9 mouse cellular contexts compared by ENCODE assay signal in the genomic region with DNA sequence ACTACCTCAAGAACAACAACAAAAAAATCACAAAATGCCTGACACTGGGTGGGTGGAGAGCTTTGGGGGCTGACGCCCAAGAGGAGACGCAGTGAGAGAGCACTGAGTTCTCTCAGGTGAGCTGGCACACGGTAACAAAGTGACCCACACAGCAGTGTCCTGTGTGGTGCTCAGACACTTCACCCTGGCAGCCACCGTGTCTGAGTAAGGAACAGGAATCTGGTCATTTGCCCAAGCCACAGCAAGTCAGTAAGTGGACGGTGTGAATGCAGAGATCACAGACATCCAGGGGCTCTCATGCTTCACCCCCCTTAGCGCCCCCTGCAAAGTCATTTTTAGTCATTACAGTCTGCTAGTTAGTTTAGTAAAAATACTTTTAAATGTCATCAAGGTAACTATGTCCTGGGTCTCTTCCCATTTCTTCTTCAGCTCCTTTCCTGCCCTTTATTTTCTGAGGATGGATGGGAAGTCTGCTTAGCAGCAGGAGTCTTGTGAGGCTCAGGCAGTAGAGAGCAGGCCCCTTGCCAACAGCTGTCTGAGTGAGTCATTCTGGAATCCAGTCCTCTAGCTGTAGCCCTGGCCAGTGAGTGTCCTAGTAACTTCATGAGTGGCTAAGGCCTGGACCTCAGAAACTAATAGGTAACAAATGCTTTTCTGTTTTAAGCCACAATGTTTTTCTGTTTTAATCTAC. TPM values are rescaled to one million over a fixed set of nuclear protein-coding genes. Genes with fewer than 3 reads are reported as not detected.
DNase-seq lines count a peak whose midpoint lies in the region; ATAC-seq and TF ChIP-seq lines count a peak whose summit lies in the region.
"Had no signal": no experiment of that assay in that cellular context is flagged by ENCODE, and none has a peak within 500 bp of the region (broad histone marks: within the 10 kb centered on the region; RNA-seq: fewer than 3 reads in every experiment).

No protein-coding gene starts in this region.

- no peak for TF ChIP-seq POLR2A in myocyte (IDR thresholded peaks at IDR 0.05; ENCODE audit: insufficient read length, low read depth)

- ATAC-seq in hindbrain, postnatal 0 days: peak; percentile 61; the same call in 1 of the 2 replicates
- no peak for ATAC-seq in hindbrain, embryonic 12.5 days (ENCODE audit: low FRiP score)
- ATAC-seq in heart, embryonic 15.5 days (replicated peaks; ENCODE audit: insufficient number of reproducible peaks, insufficient read depth, low FRiP score, low read depth): peak; percentile 66; the same call in 1 of the 2 replicates

- in situ Hi-C loops in ES-E14 (cut with MboI; ENCODE audit: low sequenced_read_pairs in 2 of 2, unreplicated experiment in 2 of 2): no loop called here

- no peak overlapping the region for H3ac ChIP-seq in myocyte (ENCODE audit: control insufficient read depth, insufficient read length)

- no peaks in the 10 kb centered on the region for H3K27me3 ChIP-seq in hindbrain, postnatal 0 days (ENCODE audit: insufficient read depth, low read length)
- H3K27me3 ChIP-seq in hindbrain, embryonic 12.5 days: no peaks in the 10 kb centered on the region
- no peaks in the 10 kb centered on the region for H3K27me3 ChIP-seq in heart, embryonic 15.5 days
- H3K27me3 ChIP-seq in myocyte (ENCODE audit: control insufficient read depth, insufficient read depth, insufficient read length): no peaks in the 10 kb centered on the region
- H3K27me3 ChIP-seq: megakaryocyte, embryonic 14.5 days had no signal

- no peaks in the 10 kb centered on the region for H3K79me2 ChIP-seq in myocyte (ENCODE audit: control insufficient read depth, insufficient read depth)

- H3K36me3 ChIP-seq in hindbrain, postnatal 0 days (ENCODE audit: insufficient read depth, low read length): peaks cover 5% of the 10 kb centered on the region; the same call in 1 of the 2 replicates
- peaks cover 41% of the 10 kb centered on the region for H3K36me3 ChIP-seq in hindbrain, embryonic 12.5 days
- peaks cover 18% of the 10 kb centered on the region for H3K36me3 ChIP-seq in ES-E14 (ENCODE audit: control insufficient read depth, insufficient read depth, low read length, poor library complexity, severe bottlenecking)
- H3K36me3 ChIP-seq in heart, embryonic 15.5 days: peaks cover 50% of the 10 kb centered on the region
- H3K36me3 ChIP-seq in myocyte (ENCODE audit: control insufficient read depth, insufficient read depth): peaks cover 32% of the 10 kb centered on the region

- H3K4me3 ChIP-seq in hindbrain, postnatal 0 days (ENCODE audit: low read length): no peak overlapping the region
- H3K4me3 ChIP-seq in hindbrain, embryonic 12.5 days: no peak overlapping the region
- no peak overlapping the region for H3K4me3 ChIP-seq in ES-E14 (ENCODE audit: insufficient read depth in 1 of 2, low read depth in 1 of 2, low read length in 2 of 2, poor library complexity in 1 of 2, severe bottlenecking in 1 of 2)
- no peak overlapping the region for H3K4me3 ChIP-seq in heart, embryonic 15.5 days
- no peak overlapping the region for H3K4me3 ChIP-seq in myocyte
- H3K4me3 ChIP-seq: megakaryocyte, embryonic 14.5 days had no signal

- H3K4me2 ChIP-seq in hindbrain, postnatal 0 days (ENCODE audit: low read depth, low read length): no peak overlapping the region
- no peak overlapping the region for H3K4me2 ChIP-seq in hindbrain, embryonic 12.5 days (replicated peaks)
- no peak overlapping the region for H3K4me2 ChIP-seq in heart, embryonic 15.5 days
- peak overlapping the region; percentile 41 for H3K4me2 ChIP-seq in myocyte (ENCODE audit: low read depth)

- no peaks in the 10 kb centered on the region for H3K9me3 ChIP-seq in hindbrain, postnatal 0 days (ENCODE audit: low read length)
- H3K9me3 ChIP-seq in hindbrain, embryonic 12.5 days (replicated peaks): no peaks in the 10 kb centered on the region
- H3K9me3 ChIP-seq in ES-E14 (ENCODE audit: control insufficient read depth, insufficient read depth, low read depth, low read length): no peaks in the 10 kb centered on the region
- H3K9me3 ChIP-seq in heart, embryonic 15.5 days (replicated peaks): no peaks in the 10 kb centered on the region
- H3K9me3 ChIP-seq: megakaryocyte, embryonic 14.5 days had no signal

- H3K9ac ChIP-seq in hindbrain, postnatal 0 days (replicated peaks; ENCODE audit: low read length): no peak overlapping the region
- no peak overlapping the region for H3K9ac ChIP-seq in hindbrain, embryonic 12.5 days
- H3K9ac ChIP-seq in ES-E14 (ENCODE audit: insufficient read depth, low read depth, low read length, poor library complexity, severe bottlenecking): no peak overlapping the region
- H3K9ac ChIP-seq in heart, embryonic 15.5 days: no peak overlapping the region; the same call in 1 of the 2 replicates

- TF ChIP-seq CTCF in hindbrain, postnatal 0 days (IDR thresholded peaks at IDR 0.05; ENCODE audit: low read depth): no peak

- 60% methylated on average over 6 of the region's 6 CpGs for WGBS in hindbrain, postnatal 0 days
- 89% methylated on average over 6 of the region's 6 CpGs for WGBS in hindbrain, embryonic 12.5 days
- WGBS in heart, embryonic 15.5 days: 74% methylated on average over 6 of the region's 6 CpGs

- DNase-seq in hindbrain, postnatal 0 days (ENCODE audit: low spot score): peak; percentile 70
- DNase-seq in ES-E14 (ENCODE audit: low read depth, low spot score): no peak
- peak; percentile 39 for DNase-seq in cerebellum, adult 8-10 months
- no peak for DNase-seq in B cell, adult 2 months
- no peak for DNase-seq in natural killer cell, adult 2 months (ENCODE audit: low spot score in 2 of 2)

- H3K4me1 ChIP-seq in hindbrain, postnatal 0 days (ENCODE audit: insufficient read depth, low read length): no peaks in the 10 kb centered on the region
- no peaks in the 10 kb centered on the region for H3K4me1 ChIP-seq in hindbrain, embryonic 12.5 days
- no peaks in the 10 kb centered on the region for H3K4me1 ChIP-seq in ES-E14 (ENCODE audit: control insufficient read depth in 2 of 2, insufficient read depth in 2 of 2, low read length in 2 of 2, poor library complexity in 1 of 2)
- peaks cover 8% of the 10 kb centered on the region; the same call in 1 of the 2 replicates for H3K4me1 ChIP-seq in heart, embryonic 15.5 days (replicated peaks)

- 0 out of 2 replicates have a peak overlapping the region, but pooled peaks have one; percentile 27 for H3K27ac ChIP-seq in hindbrain, postnatal 0 days
- H3K27ac ChIP-seq in hindbrain, embryonic 12.5 days: no peak overlapping the region
- peak overlapping the region; percentile 22; the same call in 1 of the 2 replicates for H3K27ac ChIP-seq in ES-E14 (ENCODE audit: insufficient read depth, low read depth, low read length, poor library complexity, severe bottlenecking)
- H3K27ac ChIP-seq in heart, embryonic 15.5 days: peak overlapping the region; percentile 46

TF ChIP-seq in ES-E14, 5 proteins besides CTCF, POLR2A, EP300 and RAD21:
- TF ChIP-seq HCFC1 (IDR thresholded peaks at IDR 0.05; ENCODE audit: borderline replicate concordance, insufficient read depth, low read length): no peak
- no peak for TF ChIP-seq ZC3H11A (IDR thresholded peaks at IDR 0.05; ENCODE audit: borderline replicate concordance, low read depth, low read length)

TF ChIP-seq in myocyte, 11 proteins besides CTCF, POLR2A, EP300 and RAD21:
- TF ChIP-seq CEBPB (IDR thresholded peaks at IDR 0.05; ENCODE audit: insufficient read depth, poor library complexity, severe bottlenecking): no peak
- no peak for TF ChIP-seq REST (IDR thresholded peaks at IDR 0.05; ENCODE audit: insufficient read depth, insufficient read length)
- TF ChIP-seq POLR2AphosphoS2 (IDR thresholded peaks at IDR 0.05; ENCODE audit: insufficient read length, low read depth): no peak
- TF ChIP-seq MYOG (IDR thresholded peaks at IDR 0.05; ENCODE audit: control insufficient read depth in 1 of 3, insufficient read depth in 1 of 3, insufficient read length in 2 of 3, low read depth in 2 of 3): peak; percentile 34 to 88 (median 75)
- TF ChIP-seq SRF (IDR thresholded peaks at IDR 0.05; ENCODE audit: control insufficient read depth, insufficient read length, low read depth): no peak
- peak; percentile 63 for TF ChIP-seq TCF12 (IDR thresholded peaks at IDR 0.05; ENCODE audit: insufficient read depth, poor library complexity, severe bottlenecking)
- TF ChIP-seq TCF3 (IDR thresholded peaks at IDR 0.05; ENCODE audit: insufficient read length, low read depth): peak; percentile 55
- TF ChIP-seq USF1 (IDR thresholded peaks at IDR 0.05; ENCODE audit: low read depth): no peak
- TF ChIP-seq MAX (IDR thresholded peaks at IDR 0.05; ENCODE audit: low read depth): no peak
- TF ChIP-seq MYOD1 (IDR thresholded peaks at IDR 0.05; ENCODE audit: control insufficient read depth in 1 of 3, insufficient read length in 2 of 3, low read depth in 2 of 3): peak; percentile 65 to 93 (median 92)
- no peak for TF ChIP-seq E2F4 (IDR thresholded peaks at IDR 0.05; ENCODE audit: insufficient read depth)

RNA-seq across cellular contexts. Expression of gene Hectd1, which starts 53.4 kb away (rescaled TPM):
- 67.1 and 68.5 TPM in 2 replicates for total RNA-seq in hindbrain, postnatal 0 days (2014; rRNA removed)
- 28.0 and 28.4 TPM in 2 replicates for polyA plus RNA-seq in hindbrain, postnatal 0 days (2015; fragmentation: Nextera tagmentation; extraction: Ambion mirVana)
- polyA plus RNA-seq in hindbrain, embryonic 12.5 days (2016; fragmentation: Nextera tagmentation; extraction: Ambion mirVana): 40.9 and 42.8 TPM in 2 replicates
- 38.2 and 45.1 TPM in 2 replicates for total RNA-seq in ES-E14 (2012; rRNA removed)
- 30.8 and 32.4 TPM in 2 replicates for polyA plus RNA-seq in heart, embryonic 15.5 days (2015; fragmentation: Nextera tagmentation; extraction: Ambion mirVana)
- 15.4 TPM for polyA plus RNA-seq in myocyte (2012; fragmentation: generic; extraction: Trizol)

Comparison
In these comparisons a context has a peak if more than half of its experiments do, and no peak if none do; other contexts are left out.
1. DNase-seq: peak in hindbrain, postnatal 0 days (single experiment) and cerebellum, adult 8-10 months (single experiment); none in ES-E14 (single experiment), B cell, adult 2 months (0 of 2) and natural killer cell, adult 2 months (0 of 2).